Comparison of ENCODE assay signal across 9 mouse cellular contexts in genomic region chr16:33686056-33686455, GRCm38 (mm10). TPM values are rescaled to one million over a fixed set of nuclear protein-coding genes. Genes with fewer than 3 reads are reported as not detected.
DNase-seq lines count a peak whose midpoint lies in the region; ATAC-seq lines count a peak whose summit lies in the region.
"Had no signal": no experiment of that assay in that cellular context is flagged by ENCODE, and none has a peak within 500 bp of the region (broad histone marks: within the 10 kb centered on the region; RNA-seq: fewer than 3 reads in every experiment).

No protein-coding gene starts in this region.

- ATAC-seq in heart, embryonic 12.5 days (ENCODE audit: insufficient number of reproducible peaks, low FRiP score) = no peak
- ATAC-seq in hindbrain, embryonic 11.5 days (ENCODE audit: low FRiP score) = no peak
- no peak for ATAC-seq in midbrain, embryonic 11.5 days (ENCODE audit: low FRiP score)

- 50% methylated on average over 1 of the region's 1 CpGs for WGBS in heart, embryonic 12.5 days
- 83% methylated on average over 1 of the region's 1 CpGs for WGBS in hindbrain, embryonic 11.5 days
- WGBS in midbrain, embryonic 11.5 days = 81% methylated on average over 1 of the region's 1 CpGs

- peak overlapping the region; percentile 95 for H3K9ac ChIP-seq in heart, embryonic 12.5 days
- H3K9ac ChIP-seq in hindbrain, embryonic 11.5 days (ENCODE audit: low read depth, low read length) = peak overlapping the region; percentile 96; the same call in 1 of the 2 replicates
- peak overlapping the region; percentile 99 for H3K9ac ChIP-seq in midbrain, embryonic 11.5 days (ENCODE audit: low read length)

- no peak for DNase-seq in heart, adult 11 months
- no peak for DNase-seq in hindbrain, embryonic 11.5 days (ENCODE audit: low spot score)
- DNase-seq in midbrain, embryonic 11.5 days (ENCODE audit: low spot score, missing footprints) = no peak
- DNase-seq in natural killer cell, adult 2 months (ENCODE audit: low spot score in 2 of 2) = no peak
- no peak for DNase-seq in yolk sac, embryonic 10.5 days (ENCODE audit: low spot score)
- no peak for DNase-seq in kidney, postnatal 4 days
- DNase-seq: gastrocnemius, postnatal 36 days had no signal

- H3K9me3 ChIP-seq in heart, embryonic 12.5 days (replicated peaks) = no peaks in the 10 kb centered on the region
- no peaks in the 10 kb centered on the region for H3K9me3 ChIP-seq in hindbrain, embryonic 11.5 days (ENCODE audit: control insufficient read depth, low read length)
- H3K9me3 ChIP-seq in midbrain, embryonic 11.5 days (ENCODE audit: control insufficient read depth, low read length) = no peaks in the 10 kb centered on the region

- 0 out of 2 replicates have a peak overlapping the region, but pooled peaks have one; percentile 87 for H3K27ac ChIP-seq in heart, embryonic 12.5 days (ENCODE audit: poor library complexity, severe bottlenecking)
- H3K27ac ChIP-seq in brown adipose tissue, adult 24 weeks (replicated peaks; ENCODE audit: low read depth, low read length) = peak overlapping the region; percentile 97
- H3K27ac ChIP-seq in hindbrain, embryonic 11.5 days (ENCODE audit: low read depth, low read length) = no peak overlapping the region
- peak overlapping the region; percentile 40; the same call in 1 of the 2 replicates for H3K27ac ChIP-seq in midbrain, embryonic 11.5 days (ENCODE audit: low read depth, low read length)

- H3K4me2 ChIP-seq in heart, embryonic 12.5 days = peak overlapping the region; percentile 76
- H3K4me2 ChIP-seq in hindbrain, embryonic 11.5 days (replicated peaks; ENCODE audit: low read depth, low read length) = peak overlapping the region; percentile 83
- peak overlapping the region; percentile 82 for H3K4me2 ChIP-seq in midbrain, embryonic 11.5 days

- no peaks in the 10 kb centered on the region for H3K27me3 ChIP-seq in heart, embryonic 12.5 days (replicated peaks)
- no peaks in the 10 kb centered on the region for H3K27me3 ChIP-seq in hindbrain, embryonic 11.5 days (ENCODE audit: control insufficient read depth, insufficient read depth, low read length)
- H3K27me3 ChIP-seq in midbrain, embryonic 11.5 days (ENCODE audit: control insufficient read depth, insufficient read depth, low read length) = no peaks in the 10 kb centered on the region

- H3K36me3 ChIP-seq in heart, embryonic 12.5 days = peaks cover 5% of the 10 kb centered on the region; the same call in 1 of the 2 replicates
- no peaks in the 10 kb centered on the region for H3K36me3 ChIP-seq in hindbrain, embryonic 11.5 days (ENCODE audit: control insufficient read depth, insufficient read depth, low read length)
- H3K36me3 ChIP-seq in midbrain, embryonic 11.5 days (ENCODE audit: control insufficient read depth, insufficient read depth, low read length) = no peaks in the 10 kb centered on the region; the same call in 1 of the 2 replicates

- peak overlapping the region; percentile 82 for H3K4me3 ChIP-seq in heart, embryonic 12.5 days
- H3K4me3 ChIP-seq in brown adipose tissue, adult 24 weeks (ENCODE audit: insufficient read depth, low read depth, low read length) = peak overlapping the region; percentile 100
- peak overlapping the region; percentile 75 for H3K4me3 ChIP-seq in hindbrain, embryonic 11.5 days (ENCODE audit: low read depth, low read length)
- H3K4me3 ChIP-seq in midbrain, embryonic 11.5 days (ENCODE audit: low read depth, low read length) = peak overlapping the region; percentile 96

- peaks cover 54% of the 10 kb centered on the region for H3K4me1 ChIP-seq in heart, embryonic 12.5 days (replicated peaks)
- H3K4me1 ChIP-seq in brown adipose tissue, adult 24 weeks (ENCODE audit: control insufficient read depth, insufficient read depth, insufficient read length, low read length) = peaks cover 50% of the 10 kb centered on the region
- peaks cover 5% of the 10 kb centered on the region; the same call in 1 of the 2 replicates for H3K4me1 ChIP-seq in hindbrain, embryonic 11.5 days (replicated peaks; ENCODE audit: control insufficient read depth, insufficient read depth, low read length)
- H3K4me1 ChIP-seq in midbrain, embryonic 11.5 days (ENCODE audit: control insufficient read depth, insufficient read depth, low read length) = peaks cover 43% of the 10 kb centered on the region

RNA-seq across cellular contexts. Expression of gene Heg1, which starts 1.9 kb away (rescaled TPM):
- polyA plus RNA-seq in heart, embryonic 12.5 days (2016; fragmentation: Nextera tagmentation; extraction: Ambion mirVana) = 48.3 and 54.0 TPM in 2 replicates
- polyA plus RNA-seq in brown adipose tissue, adult 24 weeks (2012; ENCODE audit: insufficient read depth, insufficient read length, missing spikeins) = 23.0 and 34.7 TPM in 2 replicates
- 22.8 and 23.4 TPM in 2 replicates for polyA plus RNA-seq in hindbrain, embryonic 11.5 days (2014; fragmentation: Nextera tagmentation; extraction: Ambion mirVana)
- polyA plus RNA-seq in midbrain, embryonic 11.5 days (2014; fragmentation: Nextera tagmentation; extraction: Ambion mirVana) = 39.5 and 40.7 TPM in 2 replicates
